Mouse (Mus musculus) splenic B cell, adult 2 months (primary cell): ENCODE data around the gene Arnt2.

ENCODE experiments used
- DNase-seq: peaks from one replicate; pipeline ENCODE4 v3.0.0-alpha.2; 2011; ENCODE audit warnings: low read depth, low spot score
- H3K27me3 ChIP-seq: 2 replicates; pipeline ENCODE4 v1.6.1; 2012; ENCODE audit warnings: mild to moderate bottlenecking, low read length, moderate library complexity, mixed read lengths; ENCODE audit not compliant: control insufficient read depth, poor library complexity, insufficient read depth, severe bottlenecking
- H3K36me3 ChIP-seq: 2 replicates; pipeline ENCODE4 v1.6.1; 2012; ENCODE audit warnings: mild to moderate bottlenecking, low read length, moderate library complexity, mixed read lengths; ENCODE audit not compliant: control insufficient read depth, poor library complexity, insufficient read depth, severe bottlenecking

Arnt2 gene

GRCm38 (mm10) chr7:84314742-84315141 is 95.2 kb downstream of the Arnt2 start:
- no peak for DNase-seq
- Histone ChIP-seq H3K36me3 (no peaks in the 10 kb centered on the region), H3K27me3 (no peaks in the 10 kb centered on the region)

DNA sequence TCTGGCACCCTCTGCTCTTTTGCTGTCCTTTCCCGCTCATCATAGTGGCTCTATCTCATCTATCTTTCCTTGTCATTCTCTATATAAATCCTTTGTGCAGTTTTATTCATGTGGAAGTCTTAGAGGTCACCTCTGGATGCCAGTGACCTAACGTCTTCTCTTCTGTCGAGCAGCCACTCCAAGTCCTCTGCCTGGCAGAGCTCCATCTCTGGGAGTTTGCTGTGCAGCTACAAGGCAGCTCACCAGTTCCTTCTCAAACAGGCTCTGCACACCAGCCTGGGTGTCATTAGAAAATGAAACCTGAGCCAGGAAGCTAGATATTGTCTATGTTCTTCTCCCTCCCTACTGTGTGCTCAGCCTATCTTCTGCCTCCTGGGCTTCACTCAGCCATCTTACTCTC is 98.4 kb downstream of the Arnt2 start:
- Histone ChIP-seq H3K36me3 (no peaks in the 10 kb centered on the region), H3K27me3 (no peaks in the 10 kb centered on the region)
- no peak for DNase-seq

- Histone ChIP-seq H3K36me3 (no peaks in the 10 kb centered on the region), H3K27me3 (no peaks in the 10 kb centered on the region)
- no peak for DNase-seq
These were observed 99.1 kb downstream of the Arnt2 start for GRCm38 (mm10) chr7:84310909-84311311.

DNA sequence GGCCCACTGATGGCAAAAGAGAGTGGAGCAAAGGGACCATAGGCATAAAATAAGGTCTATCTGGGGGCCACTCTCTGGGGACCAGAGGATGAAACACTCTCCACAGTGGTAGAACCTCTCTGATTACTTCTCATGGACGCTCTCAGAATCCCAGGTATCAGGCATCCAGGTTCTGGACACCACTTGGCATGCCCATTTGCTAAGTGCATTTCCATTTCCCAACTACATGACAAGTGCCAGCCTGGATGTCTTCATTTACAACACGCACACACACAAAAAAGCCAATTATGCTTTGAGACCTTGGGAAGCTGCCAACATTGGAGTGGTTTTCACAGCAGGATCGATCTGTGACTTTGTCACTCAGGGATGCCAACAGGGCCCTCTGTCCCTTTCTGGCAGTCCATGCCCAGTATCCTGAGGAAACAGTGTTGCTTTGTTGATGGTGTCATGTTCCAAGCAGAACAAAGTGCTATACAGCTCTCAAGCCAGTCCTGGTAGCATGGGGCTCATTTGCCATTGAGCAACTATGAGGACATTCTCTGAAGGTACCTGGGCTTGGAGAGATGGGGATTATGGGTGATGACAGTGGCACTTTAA is 102.5 kb downstream of the Arnt2 start:
- Histone ChIP-seq H3K27me3 (no peaks in the 10 kb centered on the region), H3K36me3 (no peaks in the 10 kb centered on the region)
- DNase-seq: no peak

- no peak for DNase-seq
- no peaks in the 10 kb centered on the region for H3K36me3 ChIP-seq
These were observed 109.7 kb downstream of the Arnt2 start for GRCm38 (mm10) chr7:84300261-84300660.

DNA sequence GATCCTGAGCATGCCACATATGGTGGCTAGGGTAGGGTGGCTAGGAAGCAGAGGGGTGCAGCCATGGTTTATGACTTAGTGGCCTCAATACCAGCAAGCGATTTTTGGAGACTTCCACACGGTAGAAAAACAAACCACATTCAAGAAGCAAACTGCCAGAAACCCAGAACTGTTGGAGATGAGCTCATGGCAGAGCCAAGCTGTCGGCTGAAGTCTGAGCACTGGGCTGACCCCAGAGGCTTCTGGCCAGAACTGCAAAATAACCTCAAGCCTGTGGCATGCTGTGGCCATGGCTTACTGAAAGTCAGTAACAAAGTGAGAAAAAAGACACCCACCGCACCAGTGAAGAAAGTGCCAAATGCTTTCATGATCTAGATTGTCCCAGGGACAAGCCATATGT is 110.4 kb downstream of the Arnt2 start:
- Histone ChIP-seq H3K27me3 (no peaks in the 10 kb centered on the region), H3K36me3 (no peaks in the 10 kb centered on the region)
- no peak for DNase-seq

More at GRCm38 (mm10) chr7:84300261-84300660, 109.7 kb downstream of the Arnt2 start:
- H3K27me3 ChIP-seq: no peaks in the 10 kb centered on the region

- DNase-seq: no peak
- Histone ChIP-seq H3K27me3 (no peaks in the 10 kb centered on the region), H3K36me3 (no peaks in the 10 kb centered on the region)
These were observed 116.9 kb downstream of the Arnt2 start for GRCm38 (mm10) chr7:84293054-84293453.

DNA sequence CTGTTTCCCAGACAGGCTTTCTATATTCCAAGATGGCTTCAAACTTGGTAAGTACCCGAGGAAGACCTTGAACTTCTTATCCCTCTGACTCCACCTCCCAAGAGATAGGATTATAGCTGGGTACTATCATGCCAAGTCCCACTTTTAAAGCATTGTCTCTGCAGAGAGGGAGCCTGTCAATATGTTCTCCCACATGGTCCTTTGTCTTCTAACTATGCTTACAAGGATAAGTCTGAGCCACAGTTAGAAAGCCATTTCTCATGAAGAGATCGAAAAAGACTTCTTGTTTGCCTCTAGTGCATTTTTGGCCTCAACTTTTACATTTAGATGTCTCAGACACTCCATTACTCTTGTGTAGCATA is 122.8 kb downstream of the Arnt2 start:
- no peak for DNase-seq
- H3K36me3 ChIP-seq: no peaks in the 10 kb centered on the region

DNA sequence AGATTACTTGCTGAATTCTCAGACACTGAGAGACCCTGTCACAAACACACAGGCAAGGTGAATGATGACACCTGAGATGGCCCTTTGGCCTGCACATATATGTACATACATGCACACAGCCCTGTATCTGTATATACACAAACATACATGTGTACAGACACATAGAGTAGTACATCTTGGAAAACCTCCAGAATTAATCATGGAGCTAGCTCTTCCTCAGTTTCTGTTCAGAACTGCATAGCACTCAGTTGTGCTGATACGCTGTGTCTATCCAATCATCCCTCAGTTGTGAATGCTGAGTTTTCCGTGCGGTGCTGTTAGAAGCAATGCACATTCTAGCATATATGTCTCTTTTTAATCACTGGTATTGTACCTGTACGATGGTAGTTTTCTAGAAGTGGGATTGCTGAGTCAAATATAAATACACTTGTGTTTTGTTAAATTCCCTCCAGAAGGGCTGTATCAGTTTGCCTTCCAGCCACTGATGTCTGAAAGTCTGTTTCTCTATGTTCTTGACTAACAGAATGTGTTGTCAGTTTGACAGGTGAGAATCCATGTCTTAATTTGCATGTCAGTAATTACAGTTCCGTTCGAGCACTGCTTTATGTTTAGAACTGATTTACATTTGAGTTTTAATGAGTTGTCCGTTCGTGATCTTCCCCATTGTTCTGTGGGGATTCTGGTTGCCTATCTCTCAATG is 123.3 kb downstream of the Arnt2 start:
- no peaks in the 10 kb centered on the region for H3K27me3 ChIP-seq
- DNase-seq: no peak
- no peaks in the 10 kb centered on the region for H3K36me3 ChIP-seq

More for the DNA sequence above, 122.8 kb downstream of the Arnt2 start:
- no peaks in the 10 kb centered on the region for H3K27me3 ChIP-seq

GRCm38 (mm10) chr7:84285790-84286189 is 124.2 kb downstream of the Arnt2 start:
- H3K27me3 ChIP-seq: no peaks in the 10 kb centered on the region
- no peaks in the 10 kb centered on the region for H3K36me3 ChIP-seq
- DNase-seq: no peak

GRCm38 (mm10) chr7:84284974-84285373 is 125.0 kb downstream of the Arnt2 start:
- DNase-seq: no peak
- Histone ChIP-seq H3K27me3 (no peaks in the 10 kb centered on the region), H3K36me3 (no peaks in the 10 kb centered on the region)

- no peaks in the 10 kb centered on the region for H3K27me3 ChIP-seq
- no peak for DNase-seq
These were observed 127.7 kb downstream of the Arnt2 start for GRCm38 (mm10) chr7:84282231-84282630.

DNA sequence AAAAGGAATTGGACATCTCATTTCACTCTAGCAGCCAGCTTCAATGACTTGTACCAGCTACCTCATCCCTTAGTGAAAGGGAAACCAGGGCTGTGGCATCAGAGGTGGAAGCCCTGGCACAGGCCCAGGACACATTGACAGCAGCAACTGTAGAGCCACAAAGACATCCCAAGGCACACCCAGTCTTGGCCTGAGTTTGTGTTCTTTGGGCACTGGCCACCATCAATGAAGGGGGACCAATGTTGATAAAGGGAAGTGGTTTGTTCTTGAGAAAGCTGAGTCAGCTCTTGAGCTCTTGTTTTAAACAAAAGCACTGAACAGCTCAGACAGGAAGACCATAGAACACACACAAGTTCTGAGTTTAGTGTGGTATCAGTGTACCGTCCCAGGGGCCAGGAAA is 130.7 kb downstream of the Arnt2 start:
- Histone ChIP-seq H3K36me3 (no peaks in the 10 kb centered on the region), H3K27me3 (no peaks in the 10 kb centered on the region)
- no peak for DNase-seq

More at GRCm38 (mm10) chr7:84282231-84282630, 127.7 kb downstream of the Arnt2 start:
- no peaks in the 10 kb centered on the region for H3K36me3 ChIP-seq

GRCm38 (mm10) chr7:84275312-84275711 is 134.7 kb downstream of the Arnt2 start:
- no peak for DNase-seq
- no peaks in the 10 kb centered on the region for H3K36me3 ChIP-seq
- H3K27me3 ChIP-seq: no peaks in the 10 kb centered on the region

GRCm38 (mm10) chr7:84273930-84274329 is 136.0 kb downstream of the Arnt2 start:
- no peaks in the 10 kb centered on the region for H3K36me3 ChIP-seq
- no peaks in the 10 kb centered on the region for H3K27me3 ChIP-seq
- no peak for DNase-seq
